Mouse (Mus musculus) heart, embryonic 12.5 days (tissue): Measurements from ENCODE around the gene Brap. TPM values are rescaled to one million over a fixed set of nuclear protein-coding genes. Genes with fewer than 3 reads are reported as not detected.
"Not testable (repeated sequence)": the region's sequence is repeated elsewhere in the genome, so short reads cannot be mapped to it uniquely, and the experiment has no call there.

Source experiments
- ATAC-seq: fragments of 200-750 bp; cut with Nextera tagmentation; 2 replicates; pipeline ENCODE4 v1.8.0; 2017; ENCODE audit warnings: moderate TSS enrichment, moderate library complexity; ENCODE audit not compliant: insufficient number of reproducible peaks, low FRiP score
- H3K27ac ChIP-seq: fragments of 300-500 bp; sonication (generic); 2 replicates; pipeline ENCODE4 v1.5.1; 2016; ENCODE audit warnings: mild to moderate bottlenecking, moderate library complexity; ENCODE audit not compliant: poor library complexity, severe bottlenecking
- H3K27me3 ChIP-seq: fragments of 300-500 bp; sonication (generic); replicated peaks from 2 replicates; pipeline ENCODE4 v1.6.1; 2016; ENCODE audit warnings: mild to moderate bottlenecking, moderate library complexity
- H3K36me3 ChIP-seq: fragments of 300-500 bp; sonication (generic); 2 replicates; pipeline ENCODE4 v1.6.1; 2016; ENCODE audit warnings: mild to moderate bottlenecking, moderate library complexity
- H3K4me1 ChIP-seq: fragments of 300-500 bp; sonication (generic); replicated peaks from 2 replicates; pipeline ENCODE4 v1.6.1; 2016; ENCODE audit warnings: mild to moderate bottlenecking
- H3K4me2 ChIP-seq: fragments of 300-500 bp; sonication (generic); 2 replicates; pipeline ENCODE4 v1.6.1; 2016; ENCODE audit warnings: mild to moderate bottlenecking, moderate library complexity
- H3K4me3 ChIP-seq: fragments of 300-500 bp; sonication (generic); 2 replicates; pipeline ENCODE4 v1.5.1; 2016; ENCODE audit warnings: mild to moderate bottlenecking
- H3K9ac ChIP-seq: fragments of 300-500 bp; sonication (generic); 2 replicates; pipeline ENCODE4 v1.6.1; 2016; ENCODE audit warnings: mild to moderate bottlenecking, moderate library complexity
- H3K9me3 ChIP-seq: fragments of 300-500 bp; sonication (generic); replicated peaks from 2 replicates; pipeline ENCODE4 v1.6.1; 2016; ENCODE audit warnings: mild to moderate bottlenecking, moderate library complexity
- WGBS: fragments of 180-500 bp; shearing (Covaris S2); methylation state at CpG from one replicate; pipeline ENCODE4 v1.1.7; 2016; 5-methylcytosine and 5-hydroxymethylcytosine counted together
- polyA plus RNA-seq: library from polyadenylated mRNA; unstranded; fragments of >200 nt; fragmentation: Nextera tagmentation; extraction: Ambion mirVana; gene quantifications from 2 replicates; pipeline ENCODE4 v1.2.1, GENCODE M21; 2016

The Brap gene
- polyA plus RNA-seq, 1 experiment from 2014 or later = 34.8 TPM

DNA sequence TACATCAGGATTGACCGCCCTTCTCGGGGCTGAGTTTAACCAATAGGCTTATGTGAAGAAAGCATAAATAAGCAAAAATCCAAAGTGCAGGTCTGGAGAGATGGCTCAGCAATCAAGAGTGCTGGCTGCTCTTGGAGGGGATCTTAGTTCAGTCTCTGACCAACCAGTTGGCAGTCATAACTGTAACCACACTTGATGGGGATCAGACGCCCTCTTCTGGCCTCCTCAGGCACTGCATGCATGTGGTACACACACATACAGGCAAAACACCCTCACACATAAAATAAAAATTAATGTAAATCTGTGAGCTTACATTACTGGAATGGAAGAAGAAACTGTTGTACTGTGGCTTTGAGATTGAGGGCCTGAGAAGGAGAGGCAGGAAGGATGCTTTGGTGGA, 10.0 kb downstream of the Brap start:
- 78% methylated on average over 3 of the region's 3 CpGs for WGBS
- H3K27ac ChIP-seq = no peak overlapping the region
- no peaks in the 10 kb centered on the region for H3K9me3 ChIP-seq
- ATAC-seq = no peak
- no peaks in the 10 kb centered on the region for H3K4me1 ChIP-seq
- no peak overlapping the region for H3K9ac ChIP-seq
- no peak overlapping the region for H3K4me3 ChIP-seq
- H3K4me2 ChIP-seq = no peak overlapping the region
- no peaks in the 10 kb centered on the region for H3K27me3 ChIP-seq
- H3K36me3 ChIP-seq = peaks cover 63% of the 10 kb centered on the region

- no peak overlapping the region for H3K27ac ChIP-seq
- no peaks in the 10 kb centered on the region for H3K9me3 ChIP-seq
- no peak overlapping the region for H3K4me3 ChIP-seq
- WGBS = 100% methylated on average over 2 of the region's 2 CpGs
- no peak overlapping the region for H3K4me2 ChIP-seq
- H3K4me1 ChIP-seq = peaks cover 33% of the 10 kb centered on the region
- ATAC-seq = no peak
- peaks cover 83% of the 10 kb centered on the region for H3K36me3 ChIP-seq
- H3K27me3 ChIP-seq = no peaks in the 10 kb centered on the region
- no peak overlapping the region for H3K9ac ChIP-seq
Observed at GRCm38 (mm10) chr5:121682250-121682649, 21.9 kb downstream of the Brap start.

DNA sequence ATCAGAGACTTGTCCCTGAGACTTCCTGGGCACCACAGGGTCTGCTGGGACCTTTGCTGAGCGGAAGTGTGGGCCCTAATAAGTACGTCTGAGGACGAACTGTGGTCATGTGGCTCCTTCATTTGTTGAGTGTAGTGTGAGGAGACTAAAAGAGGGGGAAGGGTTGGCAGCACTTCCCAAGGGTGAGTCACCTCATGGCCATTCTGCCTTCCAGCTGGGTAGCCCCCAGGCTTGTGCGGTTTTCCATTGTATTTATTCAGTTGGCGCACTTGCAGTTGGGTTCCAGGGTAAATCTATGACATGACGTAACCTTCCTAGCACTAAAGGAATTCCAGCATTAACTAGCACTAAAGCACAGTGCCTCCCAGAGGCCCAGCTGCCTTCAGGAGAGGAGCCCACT, 25.1 kb downstream of the Brap start:
- 69% methylated on average over 6 of the region's 6 CpGs for WGBS
- no peak overlapping the region for H3K4me3 ChIP-seq
- H3K9me3 ChIP-seq = no peaks in the 10 kb centered on the region
- H3K9ac ChIP-seq = no peak overlapping the region
- no peak overlapping the region for H3K4me2 ChIP-seq
- peaks cover 33% of the 10 kb centered on the region for H3K4me1 ChIP-seq
- H3K36me3 ChIP-seq = peaks cover 52% of the 10 kb centered on the region
- no peak; the same call in 1 of the 2 replicates for ATAC-seq
- no peaks in the 10 kb centered on the region for H3K27me3 ChIP-seq
- H3K27ac ChIP-seq = peak overlapping the region; percentile 61

DNA sequence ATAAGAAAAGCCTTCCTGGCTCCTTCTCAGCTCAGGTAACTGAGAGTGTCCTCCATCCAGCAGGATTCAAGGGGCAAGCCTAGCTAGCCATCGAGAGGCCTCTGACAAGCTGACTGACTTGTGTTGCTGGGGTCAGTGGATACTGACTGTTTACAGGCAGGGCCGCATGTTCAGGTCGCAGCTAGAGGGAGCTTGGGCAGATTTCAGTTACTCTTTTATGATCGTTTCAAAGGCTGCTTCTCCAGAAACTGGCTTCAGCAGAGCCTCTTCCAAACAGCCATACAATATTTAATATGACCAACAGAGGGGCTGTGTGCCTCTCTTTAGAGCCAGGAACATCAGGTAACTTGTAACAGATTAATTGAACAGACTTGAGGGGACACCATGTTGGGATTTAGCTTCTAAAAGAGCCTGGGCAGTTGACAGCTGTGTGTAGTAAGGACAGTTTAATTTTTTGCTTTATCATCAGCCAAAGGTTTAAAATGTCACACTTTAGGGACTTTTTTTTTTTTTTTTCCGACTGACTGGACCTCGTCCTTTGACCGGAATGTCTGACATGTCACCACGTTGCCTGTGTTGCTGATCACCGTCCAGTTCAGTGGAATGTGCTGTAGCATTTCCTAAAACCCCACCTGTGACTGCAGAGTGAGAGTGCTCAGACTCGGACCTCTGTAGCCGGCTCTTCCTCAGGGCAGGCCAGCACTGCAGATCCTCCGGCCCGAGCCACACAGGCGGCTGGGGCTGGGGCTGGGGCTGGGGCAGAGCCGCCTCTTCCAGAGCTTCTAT, 25.9 kb downstream of the Brap start:
- peaks cover 44% of the 10 kb centered on the region for H3K36me3 ChIP-seq
- H3K27me3 ChIP-seq = no peaks in the 10 kb centered on the region
- H3K9ac ChIP-seq = peak overlapping the region; percentile 17
- H3K9me3 ChIP-seq = no peaks in the 10 kb centered on the region
- H3K27ac ChIP-seq = peak overlapping the region; percentile 61
- H3K4me3 ChIP-seq = no peak overlapping the region
- peak overlapping the region; percentile 18; the same call in 1 of the 2 replicates for H3K4me2 ChIP-seq
- peaks cover 33% of the 10 kb centered on the region for H3K4me1 ChIP-seq
- ATAC-seq = no peak
- 43% methylated on average over 15 of the region's 15 CpGs for WGBS

DNA sequence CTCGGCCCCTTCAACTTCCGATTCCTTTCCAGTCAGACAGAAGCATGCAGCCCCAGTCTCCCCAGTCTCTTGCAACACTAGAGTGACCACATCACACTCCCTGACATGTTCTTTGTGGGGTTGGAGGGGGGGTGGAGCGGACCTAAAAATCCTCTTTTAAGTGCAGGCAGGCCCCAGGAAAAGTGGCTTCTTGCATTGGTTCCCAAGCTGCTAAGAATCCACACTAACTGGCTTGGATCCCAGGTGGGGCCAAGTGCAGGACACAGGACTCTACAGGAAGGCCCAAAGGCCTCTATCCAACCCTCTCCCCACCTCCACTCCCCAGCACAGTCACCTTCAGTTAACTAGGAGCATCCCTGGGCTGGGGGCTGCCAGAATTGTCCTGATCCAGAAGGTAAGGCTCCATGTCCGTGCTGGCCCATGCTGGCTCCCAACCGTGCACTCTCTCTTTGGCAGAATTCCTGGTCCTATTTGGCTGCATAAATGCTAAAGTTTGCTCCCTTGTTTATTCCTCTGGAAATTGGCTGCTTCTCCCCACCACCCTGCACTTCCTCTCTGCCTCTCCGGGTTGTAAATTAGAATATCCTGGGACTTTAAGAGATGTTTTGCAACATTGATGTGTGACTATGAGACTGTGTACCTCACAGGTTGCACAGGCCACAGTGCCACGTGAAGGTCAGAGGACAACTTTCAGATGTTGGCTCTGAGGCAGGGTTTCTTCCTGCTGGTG, 30.3 kb downstream of the Brap start:
- H3K27me3 ChIP-seq = no peaks in the 10 kb centered on the region
- 82% methylated on average over 7 of the region's 7 CpGs for WGBS
- no peak for ATAC-seq
- H3K9ac ChIP-seq = no peak overlapping the region
- peaks cover 13% of the 10 kb centered on the region for H3K4me1 ChIP-seq
- no peaks in the 10 kb centered on the region for H3K9me3 ChIP-seq
- no peak overlapping the region for H3K4me3 ChIP-seq
- peaks cover 5% of the 10 kb centered on the region for H3K36me3 ChIP-seq
- H3K27ac ChIP-seq = no peak overlapping the region
- no peak overlapping the region for H3K4me2 ChIP-seq

GRCm38 (mm10) chr5:121691436-121691835, 31.1 kb downstream of the Brap start:
- not testable (repeated sequence) for H3K27ac ChIP-seq, H3K9ac ChIP-seq, H3K4me3 ChIP-seq, H3K36me3 ChIP-seq, H3K9me3 ChIP-seq, H3K4me1 ChIP-seq, ATAC-seq, H3K27me3 ChIP-seq, H3K4me2 ChIP-seq
- 93% methylated on average over 7 of the region's 7 CpGs for WGBS

- Histone ChIP-seq H3K9ac (no peak overlapping the region), H3K4me1 (no peaks in the 10 kb centered on the region), H3K4me3 (no peak overlapping the region), H3K36me3 (no peaks in the 10 kb centered on the region), H3K4me2 (no peak overlapping the region), H3K9me3 (no peaks in the 10 kb centered on the region), H3K27ac (no peak overlapping the region), H3K27me3 (no peaks in the 10 kb centered on the region)
- 78% methylated on average over 4 of the region's 4 CpGs for WGBS
- ATAC-seq = no peak
Observed at GRCm38 (mm10) chr5:121692897-121693296, 32.5 kb downstream of the Brap start.

GRCm38 (mm10) chr5:121696761-121697160, 36.4 kb downstream of the Brap start:
- Histone ChIP-seq H3K4me3 (no peak overlapping the region), H3K9ac (no peak overlapping the region), H3K27me3 (no peaks in the 10 kb centered on the region), H3K4me2 (no peak overlapping the region), H3K36me3 (no peaks in the 10 kb centered on the region), H3K9me3 (no peaks in the 10 kb centered on the region), H3K27ac (no peak overlapping the region), H3K4me1 (peaks cover 17% of the 10 kb centered on the region)
- no peak for ATAC-seq
- WGBS = 58% methylated on average over 6 of the region's 6 CpGs

GRCm38 (mm10) chr5:121699891-121700290, 39.5 kb downstream of the Brap start:
- peaks cover 25% of the 10 kb centered on the region for H3K4me1 ChIP-seq
- no peaks in the 10 kb centered on the region for H3K9me3 ChIP-seq
- peak overlapping the region; percentile 44; the same call in 1 of the 2 replicates for H3K9ac ChIP-seq
- H3K4me2 ChIP-seq = peak overlapping the region; percentile 60
- WGBS = 51% methylated on average over 5 of the region's 5 CpGs
- H3K27ac ChIP-seq = peak overlapping the region; percentile 50
- no peaks in the 10 kb centered on the region for H3K36me3 ChIP-seq
- H3K4me3 ChIP-seq = no peak overlapping the region
- no peaks in the 10 kb centered on the region for H3K27me3 ChIP-seq
- ATAC-seq = no peak

- 15% methylated on average over 11 of the region's 11 CpGs for WGBS
- Histone ChIP-seq H3K9ac (peak overlapping the region; percentile 44; the same call in 1 of the 2 replicates), H3K27ac (peak overlapping the region; percentile 50)
Observed at GRCm38 (mm10) chr5:121700496-121700895, 40.1 kb downstream of the Brap start.

DNA sequence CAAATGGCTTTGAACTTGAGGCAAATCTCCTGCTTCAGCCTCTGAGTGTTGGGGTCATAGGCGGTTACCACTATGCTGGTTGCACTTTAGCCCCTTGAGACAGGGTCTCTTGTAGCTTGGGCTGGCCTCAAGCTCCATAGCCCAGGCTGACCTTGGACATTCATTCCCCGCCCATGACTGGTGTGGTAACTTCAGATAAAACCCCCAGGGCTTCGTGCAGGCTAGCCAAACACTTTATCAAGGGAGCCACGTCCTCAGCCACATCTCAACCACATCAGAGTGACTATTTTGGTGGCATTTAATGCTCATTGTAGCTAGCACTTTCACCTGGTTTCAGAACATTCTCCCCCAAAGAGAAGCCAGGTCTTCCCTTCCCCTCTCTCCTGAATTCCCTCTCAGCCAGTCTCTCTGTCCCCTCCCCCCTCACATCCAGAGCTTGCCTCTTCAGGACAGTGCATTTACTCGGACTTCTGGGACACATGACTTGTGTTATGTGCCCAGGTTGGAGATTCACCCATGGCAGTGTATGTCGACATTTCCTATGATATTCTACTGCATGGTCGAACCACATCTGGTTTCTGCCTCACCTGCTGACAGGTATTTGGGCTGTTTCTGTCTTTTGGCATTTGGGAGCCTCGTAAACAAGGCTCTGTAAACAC, 40.9 kb downstream of the Brap start:
- H3K4me3 ChIP-seq = no peak overlapping the region
- WGBS = 39% methylated on average over 8 of the region's 8 CpGs
- no peak overlapping the region for H3K27ac ChIP-seq
- no peaks in the 10 kb centered on the region for H3K9me3 ChIP-seq
- peak; percentile 68 for ATAC-seq
- peaks cover 29% of the 10 kb centered on the region for H3K4me1 ChIP-seq
- H3K4me2 ChIP-seq = no peak overlapping the region
- no peaks in the 10 kb centered on the region for H3K36me3 ChIP-seq
- H3K27me3 ChIP-seq = no peaks in the 10 kb centered on the region
- H3K9ac ChIP-seq = no peak overlapping the region

More at GRCm38 (mm10) chr5:121700496-121700895, 40.1 kb downstream of the Brap start:
- no peaks in the 10 kb centered on the region for H3K36me3 ChIP-seq
- no peak for ATAC-seq
- H3K4me3 ChIP-seq = peak overlapping the region; percentile 24
- no peaks in the 10 kb centered on the region for H3K27me3 ChIP-seq
- peaks cover 29% of the 10 kb centered on the region for H3K4me1 ChIP-seq
- H3K9me3 ChIP-seq = no peaks in the 10 kb centered on the region
- peak overlapping the region; percentile 60 for H3K4me2 ChIP-seq
